Mouse (Mus musculus): ENCODE results near the gene Rpl6.

DNA sequence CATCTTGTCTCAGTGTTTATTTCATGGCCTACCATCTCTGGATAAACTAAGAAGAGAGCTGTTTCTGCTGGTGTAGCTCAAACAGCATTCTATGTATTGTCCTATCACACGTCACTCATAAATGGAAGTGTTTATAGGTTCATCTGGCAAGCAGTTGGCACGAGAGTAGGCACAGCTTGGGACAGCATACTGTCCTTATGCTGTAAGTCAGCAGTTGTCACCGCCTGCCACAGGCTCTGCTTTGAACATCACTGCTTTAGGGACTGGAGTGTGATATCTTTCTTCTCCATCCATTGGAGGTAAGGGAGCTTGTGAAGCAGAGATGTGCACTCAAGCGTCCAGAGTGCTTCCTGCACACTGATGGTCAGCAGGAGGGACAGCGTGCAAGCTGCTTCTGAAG, 35.6 kb downstream of the Rpl6 start:
- TF ChIP-seq CTCF (IDR thresholded peaks at IDR 0.05; ENCODE audit: extremely low read depth, insufficient read length, insufficient replicate concordance, low read depth, low read length) (no peak), POLR2A (IDR thresholded peaks at IDR 0.05; ENCODE audit: low read depth, low read length) (no peak)
